Mouse (Mus musculus): Measurements from ENCODE around the gene Nfatc2ip.

DNA sequence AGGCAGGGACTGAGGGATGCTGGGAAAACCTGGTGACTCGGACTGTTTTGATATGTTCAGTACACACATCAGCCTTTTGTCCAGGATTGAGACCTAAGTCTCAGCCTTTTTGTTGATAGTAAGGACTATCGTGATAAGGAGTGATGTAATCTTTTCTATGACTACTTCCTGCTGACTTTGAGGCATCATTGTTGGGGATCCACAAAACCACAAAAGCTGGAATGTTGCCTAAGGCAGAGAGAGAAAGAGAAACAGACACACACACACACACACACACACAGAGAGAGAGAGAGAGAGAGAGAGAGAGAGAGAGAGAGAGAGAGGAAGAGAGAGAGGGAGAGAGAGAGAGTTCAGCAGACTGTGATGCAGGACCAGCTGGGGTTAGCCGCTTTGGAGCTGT lies 22.0 kb upstream of the Nfatc2ip start:
- TF ChIP-seq POLR2A (IDR thresholded peaks at IDR 0.05; ENCODE audit: control insufficient read depth, extremely low read depth, insufficient read depth, low read length, poor library complexity), result no peak
- no peak for TF ChIP-seq CTCF (IDR thresholded peaks at IDR 0.05; ENCODE audit: borderline replicate concordance, control insufficient read depth, extremely low read depth, insufficient read depth, low read length, poor library complexity)

All from thymus, adult 2 months (tissue).